Mouse (Mus musculus) thymus, adult 2 months (tissue): Measurements from ENCODE around the gene Atp6v1g3.

ENCODE experiments used
- CTCF ChIP-seq: fragments of 200-500 bp; IDR thresholded peaks from 2 replicates; pipeline ENCODE4 v1.5.1; 2012; ENCODE audit warnings: mild to moderate bottlenecking, control low read depth, low read length, moderate library complexity, borderline replicate concordance; ENCODE audit not compliant: control insufficient read depth, poor library complexity, insufficient read depth; ENCODE audit errors: extremely low read depth
- POLR2A ChIP-seq: fragments of 200-500 bp; IDR thresholded peaks from 2 replicates; pipeline ENCODE4 v1.6.1; 2012; ENCODE audit warnings: mild to moderate bottlenecking, low read length, control low read depth, moderate library complexity; ENCODE audit not compliant: control insufficient read depth, poor library complexity, insufficient read depth; ENCODE audit errors: extremely low read depth

- TF ChIP-seq POLR2A (no peak), CTCF (no peak)
Measured at GRCm38 (mm10) chr1:138245533-138245932, 28.0 kb upstream of the Atp6v1g3 start.
